ENCODE assay signal across 15 mouse cellular contexts in the genomic region with DNA sequence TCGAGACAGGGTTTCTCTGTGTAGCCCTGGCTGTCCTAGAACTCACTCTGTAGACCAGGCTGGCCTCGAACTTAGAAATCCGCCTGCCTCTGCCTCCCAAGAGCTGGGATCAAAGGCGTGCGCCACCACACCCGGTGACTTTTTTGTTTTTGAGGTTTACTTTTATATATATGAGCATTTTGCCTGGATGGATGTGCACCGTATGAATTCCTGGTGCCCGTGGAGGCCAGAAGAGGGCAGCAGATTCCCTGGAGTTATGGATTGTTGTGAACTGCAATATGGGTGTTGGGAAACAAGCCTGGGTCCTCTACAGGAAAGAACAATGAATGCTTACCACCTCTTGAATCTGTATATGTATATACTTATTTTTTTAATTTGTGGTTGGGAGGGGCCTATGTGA. TPM values are rescaled to one million over a fixed set of nuclear protein-coding genes. Genes with fewer than 3 reads are reported as not detected.
DNase-seq lines count a peak whose midpoint lies in the region; ATAC-seq and TF ChIP-seq lines count a peak whose summit lies in the region.
"Had no signal": no experiment of that assay in that cellular context is flagged by ENCODE, and none has a peak within 500 bp of the region (broad histone marks: within the 10 kb centered on the region; RNA-seq: fewer than 3 reads in every experiment).

No protein-coding gene starts in this region.

- H3K36me3 ChIP-seq in heart, postnatal 0 days (replicated peaks; ENCODE audit: control insufficient read depth, insufficient read depth, low read length) = 0 out of 2 replicates have a peak, but pooled peaks cover 1% of the 10 kb centered on the region
- peaks cover under 1% of the 10 kb centered on the region for H3K36me3 ChIP-seq in heart, embryonic 10.5 days
- H3K36me3 ChIP-seq: G1E had no signal

- no peak for ATAC-seq in heart, postnatal 0 days (ENCODE audit: insufficient read depth, low read depth)
- ATAC-seq in CD4-positive, CD25-positive, alpha-beta regulatory T cell, adult 4 months = no peak
- no peak for ATAC-seq in erythroblast, adult 5-6 weeks (replicated peaks; ENCODE audit: low FRiP score, poor library complexity, severe bottlenecking)
- ATAC-seq: hindbrain, embryonic 16.5 days had no signal

- no peak overlapping the region for H3K4me2 ChIP-seq in heart, postnatal 0 days (ENCODE audit: low read depth, low read length)
- H3K4me2 ChIP-seq: heart, embryonic 11.5 days had no signal

- H3K4me1 ChIP-seq in heart, postnatal 0 days (ENCODE audit: control insufficient read depth, insufficient read depth) = peaks cover 58% of the 10 kb centered on the region
- H3K4me1 ChIP-seq in heart, embryonic 10.5 days = peaks cover 42% of the 10 kb centered on the region

- H3K9ac ChIP-seq in heart, postnatal 0 days (replicated peaks; ENCODE audit: low read depth, low read length) = no peak overlapping the region

- 75% methylated on average over 8 of the region's 8 CpGs for WGBS in heart, postnatal 0 days
- WGBS in heart, embryonic 10.5 days = 66% methylated on average over 8 of the region's 8 CpGs

- H3K4me3 ChIP-seq in heart, postnatal 0 days (ENCODE audit: low read depth, low read length) = no peak overlapping the region
- no peak overlapping the region for H3K4me3 ChIP-seq in heart, embryonic 10.5 days

- no peaks in the 10 kb centered on the region for H3K27me3 ChIP-seq in heart, postnatal 0 days (ENCODE audit: control insufficient read depth, insufficient read depth, low read length)
- no peaks in the 10 kb centered on the region for H3K27me3 ChIP-seq in heart, embryonic 10.5 days (ENCODE audit: insufficient read depth, poor library complexity, severe bottlenecking)

- no peak for TF ChIP-seq EP300 in heart, postnatal 0 days (IDR thresholded peaks at IDR 0.05; ENCODE audit: low read depth)

- TF ChIP-seq CTCF in heart, postnatal 0 days (IDR thresholded peaks at IDR 0.05; ENCODE audit: low read depth) = peak; percentile 51

- H3K27ac ChIP-seq in heart, postnatal 0 days (ENCODE audit: low read depth) = no peak overlapping the region
- no peak overlapping the region for H3K27ac ChIP-seq in heart, embryonic 10.5 days

- H3K9me3 ChIP-seq in heart, postnatal 0 days (replicated peaks; ENCODE audit: control insufficient read depth, low read length) = no peaks in the 10 kb centered on the region
- H3K9me3 ChIP-seq in heart, embryonic 10.5 days = no peaks in the 10 kb centered on the region

- no peak for DNase-seq in heart, postnatal 0 days (ENCODE audit: low spot score)
- no peak for DNase-seq in heart, embryonic 10.5 days (ENCODE audit: low spot score)
- DNase-seq in retina, postnatal 1 day = peak; percentile 30
- no peak for DNase-seq in retina, embryonic 14.5 days (ENCODE audit: low spot score)
- DNase-seq in lung, adult 18-20 months = peak; percentile 56
- DNase-seq: adrenal gland, adult 8-10 months; cerebellum, adult 18-20 months; thymus, postnatal 25 days had no signal

RNA-seq across cellular contexts. Expression of a gene that starts 2.4 kb away (rescaled TPM):
- 76.5 and 81.3 TPM in 2 replicates for total RNA-seq in heart, postnatal 0 days (2014; rRNA removed; ENCODE audit: low replicate concordance)
- 43.6 and 44.8 TPM in 2 replicates for polyA plus RNA-seq in heart, postnatal 0 days (2015; fragmentation: Nextera tagmentation; extraction: Ambion mirVana)
- 130 and 138 TPM in 2 replicates for polyA plus RNA-seq in heart, embryonic 10.5 days (2016; fragmentation: Nextera tagmentation; extraction: Ambion mirVana)
- polyA plus RNA-seq in CD4-positive, CD25-positive, alpha-beta regulatory T cell, adult 4 months (2017; shearing (Covaris generic)) = under 1 TPM in 1 of 2 experiments, not detected in 1; 0.12 TPM
- not detected in 2 replicates for total RNA-seq in erythroblast, adult 5-6 weeks (2015; ENCODE audit: low replicate concordance)
- 1.0 TPM in 1 of 2 replicates, not detected in the other for total RNA-seq in erythroblast, adult 5-6 weeks (2017; ENCODE audit: low replicate concordance)

RNA-seq across cellular contexts. Expression of a gene that starts 18.2 kb away (rescaled TPM):
- total RNA-seq in heart, postnatal 0 days (2014; rRNA removed; ENCODE audit: low replicate concordance) = 697 and 786 TPM in 2 replicates
- polyA plus RNA-seq in heart, postnatal 0 days (2015; fragmentation: Nextera tagmentation; extraction: Ambion mirVana) = 293 and 303 TPM in 2 replicates
- polyA plus RNA-seq in heart, embryonic 10.5 days (2016; fragmentation: Nextera tagmentation; extraction: Ambion mirVana) = 140 and 193 TPM in 2 replicates
- polyA plus RNA-seq in CD4-positive, CD25-positive, alpha-beta regulatory T cell, adult 4 months (2017; shearing (Covaris generic)) = 1 to 10 TPM; 2.5 to 3.7 TPM
- total RNA-seq in erythroblast, adult 5-6 weeks (2015; ENCODE audit: low replicate concordance) = not detected in 2 replicates
- total RNA-seq in erythroblast, adult 5-6 weeks (2017; ENCODE audit: low replicate concordance) = not detected in 2 replicates
- polyA plus RNA-seq: G1E had no signal

RNA-seq across cellular contexts. Expression of a gene that starts 37.4 kb away (rescaled TPM):
- 170 and 172 TPM in 2 replicates for total RNA-seq in heart, postnatal 0 days (2014; rRNA removed; ENCODE audit: low replicate concordance)
- 164 and 166 TPM in 2 replicates for polyA plus RNA-seq in heart, postnatal 0 days (2015; fragmentation: Nextera tagmentation; extraction: Ambion mirVana)
- polyA plus RNA-seq in heart, embryonic 10.5 days (2016; fragmentation: Nextera tagmentation; extraction: Ambion mirVana) = 237 and 260 TPM in 2 replicates
- 1 to 10 TPM; 3.7 to 6.9 TPM for polyA plus RNA-seq in CD4-positive, CD25-positive, alpha-beta regulatory T cell, adult 4 months (2017; shearing (Covaris generic))
- total RNA-seq in erythroblast, adult 5-6 weeks (2015; ENCODE audit: low replicate concordance) = 6.5 and 8.2 TPM in 2 replicates
- total RNA-seq in erythroblast, adult 5-6 weeks (2017; ENCODE audit: low replicate concordance) = 3.4 and 9.6 TPM in 2 replicates

RNA-seq across cellular contexts. Expression of a gene that starts 44.0 kb away (rescaled TPM):
- 0.35 TPM in 1 of 2 replicates, not detected in the other for total RNA-seq in heart, postnatal 0 days (2014; rRNA removed; ENCODE audit: low replicate concordance)
- polyA plus RNA-seq in heart, postnatal 0 days (2015; fragmentation: Nextera tagmentation; extraction: Ambion mirVana) = 0.36 and 0.37 TPM in 2 replicates
- polyA plus RNA-seq in heart, embryonic 10.5 days (2016; fragmentation: Nextera tagmentation; extraction: Ambion mirVana) = 1.1 and 1.2 TPM in 2 replicates
- polyA plus RNA-seq in CD4-positive, CD25-positive, alpha-beta regulatory T cell, adult 4 months (2017; shearing (Covaris generic)) = not detected
- total RNA-seq in erythroblast, adult 5-6 weeks (2015; ENCODE audit: low replicate concordance) = not detected in 2 replicates
- total RNA-seq in erythroblast, adult 5-6 weeks (2017; ENCODE audit: low replicate concordance) = not detected in 2 replicates
- total RNA-seq: G1E; layer of hippocampus, adult 18-20 months; megakaryocyte, adult 5-6 weeks had no signal
- polyA plus RNA-seq: G1E had no signal

RNA-seq across cellular contexts. Expression of a gene that starts 53.7 kb away (rescaled TPM):
- total RNA-seq in heart, postnatal 0 days (2014; rRNA removed; ENCODE audit: low replicate concordance) = 369 and 373 TPM in 2 replicates
- polyA plus RNA-seq in heart, postnatal 0 days (2015; fragmentation: Nextera tagmentation; extraction: Ambion mirVana) = 471 and 552 TPM in 2 replicates
- 326 and 523 TPM in 2 replicates for polyA plus RNA-seq in heart, embryonic 10.5 days (2016; fragmentation: Nextera tagmentation; extraction: Ambion mirVana)
- polyA plus RNA-seq in CD4-positive, CD25-positive, alpha-beta regulatory T cell, adult 4 months (2017; shearing (Covaris generic)) = 1 to 10 TPM; 6.6 to 7.6 TPM
- 53.0 and 57.3 TPM in 2 replicates for total RNA-seq in erythroblast, adult 5-6 weeks (2015; ENCODE audit: low replicate concordance)
- 220 and 224 TPM in 2 replicates for total RNA-seq in erythroblast, adult 5-6 weeks (2017; ENCODE audit: low replicate concordance)

Comparison
In these comparisons a context has a peak if more than half of its experiments do, and no peak if none do; other contexts are left out.
1. DNase-seq: peak in retina, postnatal 1 day (single experiment) and lung, adult 18-20 months (2 of 2); none in heart, postnatal 0 days (single experiment), heart, embryonic 10.5 days (single experiment) and retina, embryonic 14.5 days (single experiment).
2. RNA of a gene that starts 2.4 kb away (polyA plus RNA-seq): 130 to 138 TPM in heart, embryonic 10.5 days and 43.6 to 44.8 TPM in heart, postnatal 0 days; 0.12 TPM in CD4-positive, CD25-positive, alpha-beta regulatory T cell, adult 4 months; every median in the first group is over 10 times any median in the second.
3. RNA of a gene that starts 18.2 kb away (polyA plus RNA-seq): 293 to 303 TPM in heart, postnatal 0 days and 140 to 193 TPM in heart, embryonic 10.5 days; 2.5 to 3.7 TPM in CD4-positive, CD25-positive, alpha-beta regulatory T cell, adult 4 months; every median in the first group is over 10 times any median in the second.
4. RNA of a gene that starts 37.4 kb away (polyA plus RNA-seq): 237 to 260 TPM in heart, embryonic 10.5 days and 164 to 166 TPM in heart, postnatal 0 days; 3.7 to 6.9 TPM in CD4-positive, CD25-positive, alpha-beta regulatory T cell, adult 4 months; every median in the first group is over 10 times any median in the second.